Mouse (Mus musculus) ovary, adult 10 weeks (tissue): ENCODE data around the gene Dapl1. TPM values are rescaled to one million over a fixed set of nuclear protein-coding genes. Genes with fewer than 3 reads are reported as not detected.

Experiments used
- polyA plus RNA-seq: library from polyadenylated mRNA; stranded (reverse); fragments of 350-450 nt; fragmentation: Illumina TruSeq; extraction: RNeasy Lipid Tissue Mini Kit (QIAGEN cat#74804); gene quantifications from one replicate; pipeline ENCODE4 v1.2.3, GENCODE M21; 2014

The Dapl1 gene
- polyA plus RNA-seq = not detected

GRCm38 (mm10) chr2:59484438-59484837 is at the start of gene Dapl1:
Gene Dapl1, plus strand, starts transcription at chr2:59484653.

Other genes starting within 250 kb of the Dapl1 start
- gene Tanc1, start 127.4 kb downstream of the Dapl1 start, polyA plus RNA-seq = 169 TPM